Mouse (Mus musculus) small intestine, adult 2 months (tissue): ENCODE measurements around the gene Pgbd1.

Experiments used
- CTCF ChIP-seq: fragments of 200-500 bp; IDR thresholded peaks from 2 replicates; pipeline ENCODE4 v1.5.1; 2012; ENCODE audit warnings: low read depth, mild to moderate bottlenecking, control low read depth, inconsistent platforms, low read length, moderate library complexity, mixed read lengths; ENCODE audit not compliant: insufficient replicate concordance, insufficient read length; ENCODE audit errors: extremely low read depth
- POLR2A ChIP-seq: fragments of 200-500 bp; IDR thresholded peaks from 2 replicates; pipeline ENCODE4 v1.6.1; 2012; ENCODE audit warnings: low read depth, mild to moderate bottlenecking, control low read depth, inconsistent platforms, low read length, moderate library complexity

- TF ChIP-seq CTCF (no peak), POLR2A (no peak)
Observed at GRCm38 (mm10) chr13:21467336-21467735, 26.5 kb upstream of the Pgbd1 start.
